Mouse (Mus musculus) E14TG2a.4 (cell line): Measurements from ENCODE around the gene Bcar3.

Experiments
- CTCF ChIP-seq: conservative IDR thresholded peaks from 2 replicates; pipeline ENCODE4 v1.5.1; 2014; ENCODE audit warnings: low read length
- NANOG ChIP-seq: IDR thresholded peaks from 2 replicates; pipeline ENCODE4 v1.6.1; 2014; ENCODE audit warnings: borderline replicate concordance, low read length, mixed read lengths
- POU5F1 ChIP-seq: IDR thresholded peaks from 2 replicates; pipeline ENCODE4 v1.6.1; 2014; ENCODE audit warnings: low read length, borderline replicate concordance

GRCm38 (mm10) chr3:122466100-122466730 is 172.3 kb downstream of the Bcar3 start:
- TF ChIP-seq CTCF (peak; percentile 92), POU5F1 (no peak), NANOG (no peak)
